Mouse (Mus musculus) small intestine, adult 2 months (tissue): ENCODE data around the gene Cabcoco1. TPM values are rescaled to one million over a fixed set of nuclear protein-coding genes. Genes with fewer than 3 reads are reported as not detected.

Experiments used
- H3K27ac ChIP-seq: fragments of 200-500 bp; 2 replicates; pipeline ENCODE4 v1.5.1; 2012; ENCODE audit warnings: low read depth, low read length, control low read depth, inconsistent platforms; ENCODE audit not compliant: insufficient read depth
- H3K27me3 ChIP-seq: fragments of 200-500 bp; 2 replicates; pipeline ENCODE4 v1.6.1; 2012; ENCODE audit warnings: mild to moderate bottlenecking, moderate library complexity, low read length, inconsistent platforms; ENCODE audit not compliant: control insufficient read depth, insufficient read depth
- H3K36me3 ChIP-seq: fragments of 200-500 bp; 2 replicates; pipeline ENCODE4 v1.6.1; 2012; ENCODE audit warnings: mild to moderate bottlenecking, low read length, control low read depth, inconsistent platforms; ENCODE audit not compliant: control insufficient read depth, insufficient read depth
- H3K4me1 ChIP-seq: fragments of 200-500 bp; 2 replicates; pipeline ENCODE4 v1.6.1; 2012; ENCODE audit warnings: low read length, inconsistent platforms, mixed read lengths; ENCODE audit not compliant: control insufficient read depth, insufficient read depth, insufficient read length
- H3K4me3 ChIP-seq: fragments of 200-500 bp; 2 replicates; pipeline ENCODE4 v1.5.1; 2012; ENCODE audit warnings: low read depth, mild to moderate bottlenecking, control low read depth, inconsistent platforms, low read length, moderate library complexity
- CTCF ChIP-seq: fragments of 200-500 bp; IDR thresholded peaks from 2 replicates; pipeline ENCODE4 v1.5.1; 2012; ENCODE audit warnings: low read depth, mild to moderate bottlenecking, control low read depth, inconsistent platforms, low read length, moderate library complexity, mixed read lengths; ENCODE audit not compliant: insufficient replicate concordance, insufficient read length; ENCODE audit errors: extremely low read depth
- POLR2A ChIP-seq: fragments of 200-500 bp; IDR thresholded peaks from 2 replicates; pipeline ENCODE4 v1.6.1; 2012; ENCODE audit warnings: low read depth, mild to moderate bottlenecking, control low read depth, inconsistent platforms, low read length, moderate library complexity
- WGBS: fragments of 180-500 bp; shearing (Covaris S2); methylation state at CpG from one replicate; pipeline ENCODE4 v1.1.7; 2018; 5-methylcytosine and 5-hydroxymethylcytosine counted together
- polyA plus RNA-seq: library from polyadenylated mRNA; depleted of rRNA; stranded (reverse); fragments of >200 nt; gene quantifications from 2 replicates; pipeline ENCODE4 v1.2.3, GENCODE M21; 2012; rRNA removed

The Cabcoco1 gene
- polyA plus RNA-seq, 1 experiment = not detected

GRCm38 (mm10) chr10:68417074-68417790 lies 124.5 kb downstream of the Cabcoco1 start:
- no peak for TF ChIP-seq POLR2A
- TF ChIP-seq CTCF = no peak

GRCm38 (mm10) chr10:68405936-68406335 lies 135.8 kb downstream of the Cabcoco1 start:
- WGBS = 83% methylated on average over 4 of the region's 4 CpGs
- no peaks in the 10 kb centered on the region for H3K27me3 ChIP-seq
- no peak for TF ChIP-seq CTCF
- TF ChIP-seq POLR2A = no peak

More at GRCm38 (mm10) chr10:68417074-68417790, 124.5 kb downstream of the Cabcoco1 start:
- no peaks in the 10 kb centered on the region for H3K36me3 ChIP-seq
- no peak overlapping the region for H3K4me3 ChIP-seq
- no peaks in the 10 kb centered on the region for H3K27me3 ChIP-seq
- 86% methylated on average over 13 of the region's 13 CpGs for WGBS
- H3K27ac ChIP-seq = no peak overlapping the region
- H3K4me1 ChIP-seq = no peaks in the 10 kb centered on the region

GRCm38 (mm10) chr10:68396786-68397185 lies 144.9 kb downstream of the Cabcoco1 start:
- TF ChIP-seq CTCF = no peak
- H3K27ac ChIP-seq = no peak overlapping the region
- WGBS = 69% methylated on average over 8 of the region's 8 CpGs
- H3K4me3 ChIP-seq = no peak overlapping the region
- H3K36me3 ChIP-seq = no peaks in the 10 kb centered on the region
- H3K27me3 ChIP-seq = no peaks in the 10 kb centered on the region
- no peaks in the 10 kb centered on the region for H3K4me1 ChIP-seq

More at GRCm38 (mm10) chr10:68405936-68406335, 135.8 kb downstream of the Cabcoco1 start:
- Histone ChIP-seq H3K4me3 (no peak overlapping the region), H3K27ac (no peak overlapping the region), H3K4me1 (no peaks in the 10 kb centered on the region), H3K36me3 (no peaks in the 10 kb centered on the region)

- H3K4me1 ChIP-seq = no peaks in the 10 kb centered on the region
- TF ChIP-seq POLR2A (no peak), CTCF (no peak)
- WGBS = 59% methylated on average over 2 of the region's 2 CpGs
- H3K27ac ChIP-seq = no peak overlapping the region
- no peaks in the 10 kb centered on the region for H3K27me3 ChIP-seq
- H3K4me3 ChIP-seq = no peak overlapping the region
- H3K36me3 ChIP-seq = no peaks in the 10 kb centered on the region
These were observed 145.6 kb downstream of the Cabcoco1 start for GRCm38 (mm10) chr10:68396083-68396482.

GRCm38 (mm10) chr10:68391640-68392039 lies 150.1 kb downstream of the Cabcoco1 start:
- 86% methylated on average over 4 of the region's 4 CpGs for WGBS
- TF ChIP-seq CTCF = no peak
- no peak for TF ChIP-seq POLR2A
- H3K4me1 ChIP-seq = peaks cover 7% of the 10 kb centered on the region; the same call in 1 of the 2 replicates
- H3K4me3 ChIP-seq = no peak overlapping the region
- H3K36me3 ChIP-seq = no peaks in the 10 kb centered on the region
- H3K27me3 ChIP-seq = no peaks in the 10 kb centered on the region
- H3K27ac ChIP-seq = no peak overlapping the region

- Histone ChIP-seq H3K27ac (no peak overlapping the region), H3K4me3 (no peak overlapping the region), H3K36me3 (no peaks in the 10 kb centered on the region), H3K27me3 (no peaks in the 10 kb centered on the region), H3K4me1 (peaks cover 7% of the 10 kb centered on the region; the same call in 1 of the 2 replicates)
- TF ChIP-seq CTCF (no peak), POLR2A (no peak)
- 81% methylated on average over 4 of the region's 4 CpGs for WGBS
These were observed 152.9 kb downstream of the Cabcoco1 start for GRCm38 (mm10) chr10:68388802-68389201.

- 33% methylated on average over 7 of the region's 7 CpGs for WGBS
- Histone ChIP-seq H3K36me3 (no peaks in the 10 kb centered on the region), H3K27ac (no peak overlapping the region), H3K4me1 (peaks cover 7% of the 10 kb centered on the region; the same call in 1 of the 2 replicates), H3K27me3 (no peaks in the 10 kb centered on the region), H3K4me3 (no peak overlapping the region)
- TF ChIP-seq POLR2A = no peak
- TF ChIP-seq CTCF = no peak
These were observed 153.6 kb downstream of the Cabcoco1 start for GRCm38 (mm10) chr10:68388138-68388537.

Other genes starting within 250 kb of the Cabcoco1 start
- gene Tmem26, start 181.8 kb upstream of the Cabcoco1 start, polyA plus RNA-seq = 0.13 and 0.18 TPM in 2 replicates